Mouse (Mus musculus): ENCODE results near the gene Rsph9. TPM values are rescaled to one million over a fixed set of nuclear protein-coding genes. Genes with fewer than 3 reads are reported as not detected.

Rsph9 gene
- polyA plus RNA-seq, 1 experiment from 2014 or later = 0.72 TPM

GRCm38 (mm10) chr17:46162551-46162950, 18.5 kb upstream of the Rsph9 start:
- Histone ChIP-seq H3K36me3 (peaks cover 60% of the 10 kb centered on the region), H3K27ac (peak overlapping the region; percentile 98), H3K4me3 (peak overlapping the region; percentile 81), H3K27me3 (replicated peaks) (no peaks in the 10 kb centered on the region), H3K9me3 (replicated peaks) (no peaks in the 10 kb centered on the region), H3K4me1 (peaks cover 46% of the 10 kb centered on the region), H3K4me2 (peak overlapping the region; percentile 78), H3K9ac (peak overlapping the region; percentile 92; the same call in 1 of the 2 replicates)
- no peak for ATAC-seq
- whole genome bisulfite sequencing (ENCODE audit: insufficient replicate concordance) = 82% methylated on average over 7 of the region's 7 CpGs

DNA sequence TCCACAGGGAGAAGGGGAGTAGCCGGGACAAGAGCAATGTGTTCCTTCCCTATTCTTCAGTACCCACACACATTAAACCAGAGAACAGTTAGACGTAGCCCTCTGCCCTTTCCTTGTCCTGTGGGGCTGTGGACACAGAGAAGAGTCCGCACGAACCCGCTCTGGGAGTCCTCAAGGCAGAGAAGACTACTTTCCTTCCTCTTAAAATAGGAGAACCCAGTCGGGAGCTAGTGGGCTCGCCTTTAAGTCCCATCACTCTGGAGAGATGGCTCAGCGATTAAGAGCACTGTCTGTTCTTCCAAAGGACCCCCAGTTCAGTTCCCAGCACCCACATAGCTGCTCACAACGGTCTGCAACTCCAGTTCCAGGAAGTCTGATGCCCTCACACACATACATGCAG, 17.7 kb upstream of the Rsph9 start:
- 46% methylated on average over 9 of the region's 9 CpGs for WGBS (ENCODE audit: insufficient replicate concordance)
- H3K4me3 ChIP-seq = peak overlapping the region; percentile 81

DNA sequence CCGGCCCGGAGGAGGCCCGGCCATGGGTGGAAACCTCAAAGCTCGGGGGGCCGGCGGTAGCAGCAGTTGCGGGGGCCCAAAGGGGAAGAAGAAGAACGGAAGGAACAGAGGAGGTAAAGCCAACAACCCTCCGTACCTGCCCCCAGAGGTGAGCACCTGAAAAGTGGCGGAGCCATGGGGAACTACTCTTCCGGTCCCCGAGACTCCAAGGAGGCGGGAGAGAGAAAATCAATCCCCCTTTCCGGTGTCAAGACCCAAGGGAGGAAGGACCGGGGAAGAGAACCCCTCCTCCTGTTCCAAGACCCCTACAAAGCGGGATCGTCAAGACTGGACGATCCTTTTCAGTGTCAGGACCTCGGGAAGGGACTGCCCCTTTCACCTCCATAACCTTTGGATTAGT, 17.2 kb upstream of the Rsph9 start:
- Histone ChIP-seq H3K4me3 (peak overlapping the region; percentile 81), H3K9ac (peak overlapping the region; percentile 92), H3K4me1 (peaks cover 57% of the 10 kb centered on the region), H3K36me3 (peaks cover 46% of the 10 kb centered on the region), H3K27me3 (replicated peaks) (no peaks in the 10 kb centered on the region), H3K9me3 (replicated peaks) (no peaks in the 10 kb centered on the region), H3K27ac (peak overlapping the region; percentile 98), H3K4me2 (peak overlapping the region; percentile 78)
- 1% methylated on average over 19 of the region's 19 CpGs for WGBS (ENCODE audit: insufficient replicate concordance)
- ATAC-seq = no peak

More for the DNA sequence above, 17.7 kb upstream of the Rsph9 start:
- Histone ChIP-seq H3K27ac (peak overlapping the region; percentile 98), H3K9me3 (replicated peaks) (no peaks in the 10 kb centered on the region), H3K4me2 (peak overlapping the region; percentile 78), H3K4me1 (peaks cover 52% of the 10 kb centered on the region), H3K36me3 (peaks cover 51% of the 10 kb centered on the region), H3K9ac (peak overlapping the region; percentile 92), H3K27me3 (replicated peaks) (no peaks in the 10 kb centered on the region)
- no peak for ATAC-seq

- 0% methylated on average over 23 of the region's 23 CpGs for WGBS (ENCODE audit: insufficient replicate concordance)
Measured at GRCm38 (mm10) chr17:46160686-46161085, 16.7 kb upstream of the Rsph9 start, which contains the start of gene Gtpbp2. Gene Gtpbp2 (plus strand): TSS chr17:46161032.

DNA sequence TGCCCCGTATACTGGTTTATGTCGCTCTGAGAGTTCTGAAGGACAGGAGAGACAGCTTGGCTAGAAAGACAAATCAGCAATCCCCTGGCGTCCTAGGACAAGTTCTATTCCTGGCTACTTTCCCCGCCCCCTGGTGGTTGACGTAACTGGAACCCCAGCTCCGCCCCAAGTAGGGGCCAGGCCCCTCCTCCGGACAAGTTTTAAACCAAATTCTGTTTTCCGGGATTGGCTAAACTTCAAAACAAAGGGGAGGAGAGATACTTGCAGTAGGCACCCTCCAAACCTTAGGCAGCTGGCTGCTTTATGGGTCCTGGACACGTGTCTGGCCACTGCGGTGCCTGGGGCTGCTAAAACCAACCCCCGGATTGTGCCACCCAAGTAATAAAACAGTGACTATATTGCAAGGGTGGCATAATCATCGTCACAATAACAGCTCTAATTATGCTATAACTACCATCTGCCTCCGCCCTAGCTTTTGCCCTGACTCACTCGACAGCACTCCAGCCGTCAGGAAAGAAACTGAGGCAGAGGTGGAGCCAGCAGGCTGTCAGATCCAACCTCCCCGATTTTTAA, 16.2 kb upstream of the Rsph9 start:
- no peaks in the 10 kb centered on the region for H3K27me3 ChIP-seq (replicated peaks)
- ATAC-seq = peak; percentile 67
- WGBS (ENCODE audit: insufficient replicate concordance) = under 1% methylated on average over 16 of the region's 16 CpGs
- peak overlapping the region; percentile 87 for H3K9ac ChIP-seq
- H3K27ac ChIP-seq = peak overlapping the region; percentile 98
- peak overlapping the region; percentile 78 for H3K4me2 ChIP-seq
- peaks cover 36% of the 10 kb centered on the region for H3K36me3 ChIP-seq
- peaks cover 68% of the 10 kb centered on the region for H3K4me1 ChIP-seq
- peak overlapping the region; percentile 81 for H3K4me3 ChIP-seq
- H3K9me3 ChIP-seq (replicated peaks) = no peaks in the 10 kb centered on the region

More at GRCm38 (mm10) chr17:46160686-46161085, 16.7 kb upstream of the Rsph9 start, which contains the start of gene Gtpbp2:
- Histone ChIP-seq H3K4me3 (peak within 1 kb of the TSS; percentile 81), H3K27me3 (replicated peaks) (no peaks in the 10 kb centered on the region), H3K9ac (peak within 1 kb of the TSS; percentile 92), H3K4me1 (peaks cover 62% of the 10 kb centered on the region), H3K4me2 (peak within 1 kb of the TSS; percentile 78), H3K27ac (peak within 1 kb of the TSS; percentile 98), H3K36me3 (peaks cover 41% of the 10 kb centered on the region), H3K9me3 (replicated peaks) (no peaks in the 10 kb centered on the region)
- peak; percentile 80 for ATAC-seq

DNA sequence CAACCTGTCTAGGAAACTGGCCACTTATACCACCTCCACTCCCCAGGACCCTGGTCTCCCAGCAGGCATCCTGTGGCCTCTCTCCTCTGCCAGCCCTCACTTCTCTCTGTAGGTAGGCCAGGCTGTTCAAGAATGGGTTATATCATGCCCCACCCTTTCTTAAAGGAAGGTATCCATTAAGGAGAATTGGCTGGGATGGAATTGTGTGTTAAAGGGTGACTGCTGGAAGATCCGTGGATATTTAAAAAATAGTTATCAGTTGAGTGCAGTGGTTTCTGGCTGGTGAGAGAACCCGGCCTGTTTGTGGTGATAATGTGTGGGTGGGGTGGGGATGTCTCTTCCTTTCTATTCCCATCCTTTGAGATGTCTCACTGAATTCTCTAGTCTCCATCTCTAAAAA, 15.2 kb upstream of the Rsph9 start:
- peak; percentile 64 for ATAC-seq
- no peaks in the 10 kb centered on the region for H3K9me3 ChIP-seq (replicated peaks)
- H3K27me3 ChIP-seq (replicated peaks) = no peaks in the 10 kb centered on the region
- peak overlapping the region; percentile 87 for H3K9ac ChIP-seq
- peaks cover 73% of the 10 kb centered on the region for H3K4me1 ChIP-seq
- 18% methylated on average over 2 of the region's 2 CpGs for WGBS (ENCODE audit: insufficient replicate concordance)
- peak overlapping the region; percentile 98 for H3K27ac ChIP-seq
- peaks cover 27% of the 10 kb centered on the region for H3K36me3 ChIP-seq
- H3K4me3 ChIP-seq = peak overlapping the region; percentile 81
- H3K4me2 ChIP-seq = peak overlapping the region; percentile 78

- H3K4me3 ChIP-seq = peak overlapping the region; percentile 25; the same call in 1 of the 2 replicates
- H3K9me3 ChIP-seq (replicated peaks) = no peaks in the 10 kb centered on the region
- WGBS (ENCODE audit: insufficient replicate concordance) = 89% methylated on average over 8 of the region's 8 CpGs
- no peaks in the 10 kb centered on the region for H3K27me3 ChIP-seq (replicated peaks)
- H3K9ac ChIP-seq = peak overlapping the region; percentile 60
- H3K4me2 ChIP-seq = peak overlapping the region; percentile 64
- peaks cover 69% of the 10 kb centered on the region for H3K4me1 ChIP-seq
- H3K36me3 ChIP-seq = peaks cover 10% of the 10 kb centered on the region
- ATAC-seq = no peak
- peak overlapping the region; percentile 95 for H3K27ac ChIP-seq
Measured at GRCm38 (mm10) chr17:46157131-46157530, 13.1 kb upstream of the Rsph9 start.

GRCm38 (mm10) chr17:46156680-46157079, 12.7 kb upstream of the Rsph9 start:
- ATAC-seq = peak; percentile 71
- Histone ChIP-seq H3K27ac (peak overlapping the region; percentile 95), H3K4me3 (peak overlapping the region; percentile 34), H3K27me3 (replicated peaks) (no peaks in the 10 kb centered on the region), H3K4me2 (peak overlapping the region; percentile 64), H3K4me1 (peaks cover 69% of the 10 kb centered on the region), H3K9me3 (replicated peaks) (no peaks in the 10 kb centered on the region), H3K36me3 (peaks cover 10% of the 10 kb centered on the region), H3K9ac (peak overlapping the region; percentile 60)
- WGBS (ENCODE audit: insufficient replicate concordance) = 52% methylated on average over 5 of the region's 5 CpGs

GRCm38 (mm10) chr17:46154336-46154735, 10.3 kb upstream of the Rsph9 start:
- H3K9ac ChIP-seq = no peak overlapping the region
- H3K4me1 ChIP-seq = peaks cover 74% of the 10 kb centered on the region
- H3K4me2 ChIP-seq = no peak overlapping the region
- H3K9me3 ChIP-seq (replicated peaks) = no peaks in the 10 kb centered on the region
- no peaks in the 10 kb centered on the region for H3K27me3 ChIP-seq (replicated peaks)
- H3K36me3 ChIP-seq = peaks cover 21% of the 10 kb centered on the region
- no peak for ATAC-seq
- peak overlapping the region; percentile 86 for H3K27ac ChIP-seq
- 73% methylated on average over 3 of the region's 3 CpGs for WGBS (ENCODE audit: insufficient replicate concordance)
- no peak overlapping the region for H3K4me3 ChIP-seq

DNA sequence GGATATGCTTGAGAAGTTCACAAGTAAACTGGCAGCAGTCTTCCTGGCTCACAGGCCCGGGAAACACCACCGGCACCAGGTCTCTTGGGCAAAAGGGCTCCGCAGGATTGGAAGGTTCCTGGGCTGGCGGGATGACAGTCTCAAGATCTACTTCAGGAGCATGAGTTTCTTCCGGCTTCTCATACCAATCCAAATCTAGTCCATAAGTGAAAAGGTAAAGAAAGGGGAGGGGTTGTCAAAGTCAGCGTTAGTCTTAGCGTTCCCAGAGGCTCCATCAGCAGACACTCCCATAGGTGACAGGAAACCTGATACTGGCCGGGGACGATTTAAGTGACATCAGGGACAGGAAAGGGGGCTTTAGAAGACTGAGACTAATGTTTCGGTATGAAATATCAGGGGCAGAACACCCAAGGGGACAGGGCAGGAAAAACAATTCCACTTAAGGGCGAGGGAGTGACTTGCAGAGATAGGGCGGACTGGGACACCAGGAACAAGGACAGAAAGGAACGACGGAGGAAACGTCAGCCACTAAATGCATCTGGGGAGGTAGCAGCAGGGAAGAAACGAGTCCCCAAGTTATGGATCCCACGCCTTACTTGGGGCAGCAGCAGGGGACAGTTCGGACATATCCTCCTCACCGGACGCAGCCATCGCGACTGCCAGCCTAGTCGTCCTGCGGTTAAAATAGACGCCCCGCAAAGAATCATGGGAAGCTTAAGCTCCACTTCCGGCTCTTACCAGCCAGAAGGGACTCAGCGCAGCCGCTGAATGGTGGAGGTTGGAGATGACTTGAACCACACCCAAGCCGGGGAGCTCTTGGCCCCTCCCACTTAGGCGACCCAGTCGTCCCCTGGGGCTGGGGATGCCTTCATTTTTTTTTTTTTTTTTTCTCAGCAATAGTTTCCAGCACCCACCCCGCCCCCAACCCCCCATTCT, 9.1 kb upstream of the Rsph9 start, which contains the start of gene Mad2l1bp:
TSS of gene Mad2l1bp (minus strand) at position 707 of the 936 bp plus-strand sequence.
- ATAC-seq = peak; percentile 84
- peaks cover 33% of the 10 kb centered on the region for H3K36me3 ChIP-seq
- peaks cover 70% of the 10 kb centered on the region for H3K4me1 ChIP-seq
- 4% methylated on average over 33 of the region's 33 CpGs for WGBS (ENCODE audit: insufficient replicate concordance)
- H3K27ac ChIP-seq = peak within 1 kb of the TSS; percentile 86
- H3K4me2 ChIP-seq = peak within 1 kb of the TSS; percentile 88
- H3K9me3 ChIP-seq (replicated peaks) = no peaks in the 10 kb centered on the region
- no peaks in the 10 kb centered on the region for H3K27me3 ChIP-seq (replicated peaks)
- H3K9ac ChIP-seq = peak within 1 kb of the TSS; percentile 87
- peak within 1 kb of the TSS; percentile 86 for H3K4me3 ChIP-seq

DNA sequence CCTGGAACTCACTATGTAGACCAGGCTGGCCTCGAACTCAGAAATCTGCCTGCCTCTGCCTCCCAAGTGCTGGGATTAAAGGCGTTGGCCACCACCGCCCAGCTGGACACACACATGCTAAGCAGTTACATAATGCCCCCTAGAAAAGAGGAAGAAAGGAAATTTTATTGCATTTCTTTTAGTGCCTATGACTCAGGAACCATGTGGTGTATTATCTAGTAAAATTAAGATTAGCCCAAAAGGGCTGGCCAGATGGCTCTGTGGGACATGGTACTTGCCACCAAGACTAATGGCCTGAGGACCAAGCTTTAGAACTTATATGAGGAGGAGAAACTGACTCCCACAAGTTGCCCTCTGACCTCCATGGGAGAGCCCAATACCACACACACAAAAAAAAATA, 4.1 kb downstream of the Rsph9 start:
- Histone ChIP-seq H3K36me3 (peaks cover 2% of the 10 kb centered on the region), H3K9me3 (replicated peaks) (no peaks in the 10 kb centered on the region), H3K27ac (no peak overlapping the region), H3K9ac (no peak overlapping the region), H3K27me3 (replicated peaks) (peaks cover 29% of the 10 kb centered on the region), H3K4me3 (no peak overlapping the region), H3K4me1 (peaks cover 33% of the 10 kb centered on the region), H3K4me2 (no peak overlapping the region)
- ATAC-seq = no peak
- WGBS (ENCODE audit: insufficient replicate concordance) = 85% methylated on average over 3 of the region's 3 CpGs
